Mouse (Mus musculus): Measurements from ENCODE around the gene Ssh1.

The Ssh1 gene

DNA sequence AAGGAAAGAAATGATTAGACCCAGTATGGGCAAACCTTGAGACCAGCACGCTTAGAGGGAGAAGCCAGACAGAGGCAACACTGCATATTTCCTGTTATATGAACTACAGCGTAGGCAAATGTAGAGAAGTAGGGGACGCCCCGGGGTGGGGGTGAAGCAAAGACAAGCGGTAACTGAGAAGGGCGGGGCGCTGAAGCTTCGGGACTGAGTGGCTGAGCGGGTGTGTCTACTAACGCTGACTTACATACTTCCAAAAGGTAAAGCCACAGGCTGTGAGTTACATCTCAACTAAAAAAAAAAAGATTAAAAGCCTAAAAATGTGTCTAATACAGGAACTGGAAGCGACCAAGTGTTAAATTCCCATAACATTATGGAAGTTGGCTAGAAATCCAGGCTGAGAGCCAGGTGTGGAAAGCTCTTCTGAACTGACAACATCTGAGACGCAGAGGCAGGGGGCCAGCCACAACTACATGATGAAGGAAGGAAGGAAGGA lies 1.3 kb downstream of the Ssh1 start:
- DNase-seq = peak; percentile 70

DNA sequence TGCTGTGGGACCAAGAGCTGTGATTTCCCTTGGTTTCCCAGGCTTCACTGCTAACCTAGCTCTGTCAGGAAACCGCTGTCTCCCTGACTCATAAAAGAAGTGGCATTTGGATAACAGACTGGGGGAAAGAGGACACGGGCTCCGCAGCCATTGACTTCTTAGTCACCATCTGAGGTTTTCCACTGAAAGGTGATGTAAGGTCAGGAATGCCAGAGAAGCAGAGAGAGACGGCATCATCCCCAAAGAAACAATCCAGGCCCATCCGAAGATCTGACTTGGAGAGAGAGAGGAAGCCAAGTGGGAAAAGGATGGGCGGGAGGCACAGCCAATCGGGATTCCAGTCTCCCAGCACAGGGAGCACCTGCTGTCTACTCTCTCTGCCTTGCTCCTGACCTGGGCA lies 2.6 kb downstream of the Ssh1 start:
- DNase-seq = no peak

DNA sequence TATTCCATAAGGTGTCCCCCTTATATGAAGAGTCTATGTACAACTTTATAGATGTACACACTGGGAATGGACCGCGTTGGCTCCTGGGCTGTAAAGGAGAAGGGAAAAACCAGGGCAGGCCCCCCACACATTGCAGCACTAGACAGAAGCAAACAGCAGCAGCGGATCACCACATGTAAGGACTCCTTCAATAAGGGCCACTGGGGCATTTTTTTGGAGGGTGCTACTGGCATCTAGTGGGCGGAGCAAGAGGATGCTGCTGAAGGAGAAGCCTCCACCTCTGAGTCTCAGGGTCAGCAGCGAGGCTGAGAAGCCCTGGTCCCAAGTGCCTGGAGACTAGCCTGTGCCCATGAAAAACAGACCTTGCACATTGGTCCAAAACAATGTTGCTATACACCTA lies 3.1 kb downstream of the Ssh1 start:
- no peak for DNase-seq

DNA sequence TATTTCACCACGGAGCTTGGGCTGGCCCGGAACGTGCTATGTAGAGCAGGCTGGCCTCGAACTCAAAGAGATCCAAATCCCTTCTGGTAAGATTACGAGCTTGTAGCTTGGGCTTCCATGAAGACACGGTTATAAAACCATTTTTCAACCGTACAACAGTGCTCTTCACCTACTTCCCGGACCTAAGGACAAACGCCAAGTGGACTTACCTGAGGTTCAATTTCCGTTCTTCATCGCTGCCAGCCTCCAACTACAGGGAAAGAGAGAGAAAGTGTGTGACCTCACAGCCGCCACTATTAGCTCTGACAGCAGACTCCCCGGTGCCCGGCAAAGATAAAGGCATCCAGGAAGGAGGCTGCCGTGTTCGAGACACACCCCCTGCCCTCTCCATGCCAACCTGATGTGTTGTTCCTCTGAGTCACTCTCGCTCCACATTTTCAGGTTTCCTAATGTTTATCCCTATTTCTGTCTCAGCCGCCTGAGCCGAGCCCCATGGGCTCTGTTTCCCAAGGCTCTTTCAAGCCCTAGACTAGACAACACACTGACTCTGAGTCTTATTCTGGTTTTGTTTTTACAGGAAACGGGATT lies 4.2 kb downstream of the Ssh1 start:
- no peak for DNase-seq

DNA sequence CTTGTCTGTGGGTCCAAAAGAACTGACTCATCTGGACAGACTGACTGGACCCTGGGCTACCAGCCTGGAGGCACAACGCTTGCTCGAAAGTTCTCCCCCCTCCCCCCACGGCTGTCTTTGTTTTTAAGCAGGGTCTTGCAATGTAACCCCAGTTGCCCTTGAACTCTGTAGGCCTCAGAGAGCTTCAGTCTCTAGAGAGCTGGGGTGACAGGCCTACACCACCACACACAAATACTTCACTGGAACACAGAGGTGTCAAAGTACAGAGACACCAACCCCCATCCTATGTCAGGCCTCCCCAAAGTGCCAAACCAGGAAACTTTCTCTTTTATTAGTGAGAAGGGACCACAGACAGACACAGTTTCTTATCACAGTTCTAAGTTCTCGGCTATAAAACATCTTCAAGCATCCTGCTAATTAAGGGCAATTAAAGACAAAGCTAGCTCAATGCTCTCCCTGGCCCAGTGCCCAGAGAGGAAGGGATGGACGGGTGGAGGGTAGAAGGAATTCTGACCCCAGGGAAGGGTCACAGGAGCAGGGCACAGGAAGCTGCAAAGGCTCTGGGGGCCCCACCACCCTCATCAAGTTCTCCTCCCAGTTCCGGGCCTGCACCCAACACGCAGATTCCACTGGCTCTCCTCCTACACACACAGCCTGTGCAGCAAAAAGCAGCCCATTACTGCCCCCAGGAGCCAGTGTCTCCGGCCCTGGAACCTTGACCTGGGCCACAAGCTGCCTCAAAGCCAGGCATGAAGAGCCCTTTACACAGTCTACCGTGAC lies 7.3 kb downstream of the Ssh1 start:
- DNase-seq = peak; percentile 94

DNA sequence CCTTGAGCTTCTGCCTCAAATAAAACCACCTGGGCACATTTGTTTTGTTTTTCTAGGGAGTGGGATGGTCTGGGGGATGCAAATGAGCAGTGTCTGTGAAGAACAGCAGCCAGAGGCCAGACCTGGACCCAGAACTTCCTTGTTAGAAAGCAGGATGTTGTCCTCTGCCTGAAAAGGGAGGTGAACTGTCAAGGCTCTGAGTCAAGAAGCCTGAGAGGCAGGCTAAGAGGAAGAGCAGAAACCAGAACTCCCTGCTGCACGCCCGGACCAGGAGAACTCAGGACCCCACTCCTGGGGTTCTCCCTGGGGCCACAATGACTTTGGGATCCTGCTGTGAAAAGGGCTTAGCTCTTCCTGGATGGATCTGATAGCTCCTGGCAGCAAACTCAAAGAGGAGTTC lies 8.0 kb downstream of the Ssh1 start:
- no peak for DNase-seq

DNA sequence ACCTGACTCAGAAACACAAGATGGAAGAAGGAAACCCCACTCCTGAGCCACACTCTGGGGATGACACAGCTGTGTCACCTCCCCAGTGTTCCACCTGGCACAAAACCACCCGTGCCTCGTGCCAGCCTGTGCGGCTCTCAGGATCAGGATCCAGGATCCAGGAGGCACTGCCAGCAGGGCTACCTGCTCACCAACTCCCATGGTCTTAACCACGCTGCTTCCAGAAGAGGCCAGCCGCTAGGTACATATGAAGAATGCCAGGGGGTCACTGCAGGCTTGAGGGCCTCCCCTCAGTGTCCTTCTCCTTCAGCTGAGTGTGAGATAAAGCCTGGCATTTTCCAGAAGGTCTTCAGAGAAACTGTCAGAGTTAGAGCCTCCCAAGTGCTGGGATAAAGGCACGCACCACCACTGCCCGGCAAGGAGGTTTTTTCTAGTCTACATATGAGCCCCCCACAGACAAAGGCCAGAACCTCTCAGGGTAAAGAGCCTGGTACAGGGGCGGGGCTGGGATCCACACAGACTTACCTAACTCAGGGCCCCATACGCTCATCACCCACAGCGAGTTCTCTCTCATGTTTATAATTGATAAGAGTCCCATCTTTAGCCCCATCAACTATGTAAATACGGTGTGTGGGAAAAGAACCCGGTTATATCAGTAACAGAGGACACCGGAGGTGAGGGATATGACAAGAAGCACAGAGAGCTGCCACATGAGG lies 9.5 kb downstream of the Ssh1 start:
- DNase-seq = no peak

DNA sequence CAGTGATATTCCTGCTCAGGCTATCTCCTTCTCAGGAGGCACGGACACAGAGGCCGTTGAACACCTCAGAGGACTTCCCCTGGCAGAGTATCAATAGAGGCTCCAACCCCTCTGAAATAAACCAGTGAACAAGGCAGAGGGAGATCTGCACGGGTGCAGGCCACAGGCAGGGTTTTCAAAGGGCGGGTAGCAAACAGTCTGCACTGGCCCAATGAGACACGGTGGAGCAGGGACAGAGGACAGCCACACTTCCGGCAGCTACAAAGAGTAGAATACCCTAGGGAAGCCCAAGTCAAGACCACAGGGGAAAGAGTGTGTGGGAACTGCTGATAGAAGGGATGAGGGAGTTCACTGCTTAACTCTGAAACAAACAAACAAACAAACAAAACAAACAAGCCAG lies 10.2 kb downstream of the Ssh1 start:
- DNase-seq = no peak

DNA sequence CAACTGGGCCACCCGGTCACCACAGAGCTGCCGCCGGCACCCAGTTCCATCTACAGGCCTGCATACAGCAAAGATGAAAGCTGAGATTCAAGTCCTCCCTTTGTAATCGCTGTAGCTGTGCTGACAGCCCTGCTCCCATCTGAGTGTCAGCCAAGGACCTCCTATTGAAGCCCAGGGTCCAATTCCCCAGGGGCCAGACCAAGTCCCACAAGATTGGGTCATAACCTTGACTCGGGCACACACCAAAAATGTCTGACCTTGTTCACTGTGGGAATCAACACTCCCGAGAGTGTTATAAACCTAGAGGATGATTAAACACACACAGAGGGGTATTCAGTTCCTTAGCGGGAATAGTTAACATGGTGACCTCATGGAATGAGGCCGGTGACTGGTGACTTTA lies 11.9 kb downstream of the Ssh1 start:
- DNase-seq = peak; percentile 53

DNA sequence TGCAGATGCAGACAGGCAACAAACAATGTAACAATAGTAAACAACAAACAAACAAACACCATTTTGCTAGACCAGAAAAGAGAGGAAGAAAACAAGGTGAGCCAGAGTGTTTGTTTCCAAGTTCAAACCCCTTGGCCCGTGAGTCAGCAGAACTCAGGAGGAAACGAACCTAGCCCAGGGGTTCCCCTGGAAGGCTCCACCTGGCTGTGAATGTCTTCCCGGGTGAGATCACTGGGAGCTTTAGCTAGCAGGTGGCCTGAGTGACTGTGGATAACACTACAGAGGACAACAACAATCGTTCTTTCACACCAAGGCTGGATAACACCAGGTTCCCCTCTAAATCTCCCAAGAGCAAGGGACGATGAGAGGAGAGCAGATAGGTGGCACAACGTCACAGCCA lies 12.5 kb downstream of the Ssh1 start:
- DNase-seq = no peak

DNA sequence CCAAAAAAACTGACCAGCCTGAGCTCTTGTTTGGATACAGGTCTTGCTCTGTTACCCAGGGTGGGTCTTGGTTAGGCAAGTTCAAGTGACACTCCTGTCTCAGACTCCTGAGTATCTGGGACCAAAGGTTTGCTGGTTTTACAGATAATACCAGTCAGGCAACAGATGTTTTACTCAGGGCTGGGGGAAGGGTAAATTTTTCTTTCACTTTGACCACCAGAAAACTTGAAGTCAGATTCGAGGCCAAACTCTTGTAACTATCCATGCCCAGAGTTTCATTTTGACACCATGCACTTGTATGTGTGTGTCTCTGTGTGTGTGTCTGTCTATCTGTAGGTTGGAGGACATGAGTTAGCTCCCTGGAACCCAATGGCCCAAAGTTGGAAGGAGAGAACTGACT lies 13.2 kb downstream of the Ssh1 start:
- DNase-seq = no peak

DNA sequence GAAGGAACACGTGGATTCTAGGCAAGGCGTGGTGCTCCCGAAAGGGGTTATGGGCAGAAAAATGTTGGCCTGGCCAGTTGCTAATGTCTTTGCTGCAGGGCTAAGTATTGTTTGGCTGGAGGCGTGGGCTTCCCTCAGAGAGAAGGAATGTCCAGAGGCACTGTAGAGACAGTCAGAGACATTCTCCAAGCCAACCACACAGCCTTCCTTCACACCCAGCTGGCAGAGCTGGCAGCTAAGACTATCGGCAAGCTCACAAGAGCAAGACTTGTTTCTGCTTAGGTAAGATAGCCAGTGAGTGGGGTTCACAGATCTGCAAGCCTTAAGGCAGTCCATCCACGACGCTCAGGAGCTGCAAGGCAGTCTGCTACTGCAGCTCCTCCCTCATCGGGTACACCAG lies 16.4 kb downstream of the Ssh1 start:
- DNase-seq = no peak

DNA sequence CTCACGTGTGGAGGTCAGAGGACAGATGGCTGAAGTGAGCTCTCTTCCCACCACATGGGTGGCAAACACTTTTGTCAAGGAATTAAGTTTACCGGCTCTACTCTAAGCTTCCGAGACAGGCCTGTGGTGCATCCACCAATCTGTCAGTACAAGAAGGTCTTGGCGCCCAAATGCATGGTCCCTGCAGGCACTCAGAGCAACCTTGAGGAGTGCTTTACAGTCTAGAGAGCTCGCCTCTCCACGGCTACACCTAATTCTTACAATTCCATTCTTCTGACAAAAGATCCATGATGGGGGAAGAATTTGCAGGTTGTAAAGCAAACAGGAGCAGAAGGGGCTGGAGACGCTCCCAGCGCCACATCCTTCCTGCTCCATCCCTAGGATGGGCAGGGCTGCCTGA lies 17.1 kb downstream of the Ssh1 start:
- no peak for DNase-seq

DNA sequence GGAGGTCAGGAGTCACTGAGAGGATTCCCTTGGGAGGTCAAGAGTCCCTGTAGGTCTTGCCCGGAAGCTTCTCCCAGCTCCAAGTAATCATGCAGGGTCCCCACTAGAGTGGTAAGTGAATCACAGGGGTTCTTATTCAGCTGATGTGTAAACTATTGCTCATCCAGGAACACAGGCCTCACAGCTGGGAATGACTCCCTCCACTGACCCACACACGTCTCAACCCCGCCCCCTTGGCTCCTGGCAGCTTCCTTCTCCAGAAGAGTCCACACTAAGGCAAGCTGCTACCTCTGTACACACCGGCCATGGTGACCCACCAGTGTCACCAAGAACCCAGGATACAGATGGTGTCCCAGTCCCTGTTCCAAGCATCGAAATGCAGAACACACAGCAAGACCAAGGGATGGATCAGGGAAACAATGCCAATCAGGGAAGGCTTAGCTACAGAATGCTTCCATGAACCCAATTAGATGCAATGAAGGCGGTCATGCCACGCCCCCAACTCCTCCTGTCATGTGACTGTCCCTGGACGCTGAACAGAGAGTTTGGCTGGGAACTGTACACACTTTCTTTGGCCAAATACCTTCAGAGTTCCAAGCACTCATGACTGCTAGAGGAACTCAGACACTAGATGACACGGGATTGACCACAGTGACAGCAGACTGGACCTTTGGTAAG lies 18.0 kb downstream of the Ssh1 start:
- peak; percentile 69 for DNase-seq

DNA sequence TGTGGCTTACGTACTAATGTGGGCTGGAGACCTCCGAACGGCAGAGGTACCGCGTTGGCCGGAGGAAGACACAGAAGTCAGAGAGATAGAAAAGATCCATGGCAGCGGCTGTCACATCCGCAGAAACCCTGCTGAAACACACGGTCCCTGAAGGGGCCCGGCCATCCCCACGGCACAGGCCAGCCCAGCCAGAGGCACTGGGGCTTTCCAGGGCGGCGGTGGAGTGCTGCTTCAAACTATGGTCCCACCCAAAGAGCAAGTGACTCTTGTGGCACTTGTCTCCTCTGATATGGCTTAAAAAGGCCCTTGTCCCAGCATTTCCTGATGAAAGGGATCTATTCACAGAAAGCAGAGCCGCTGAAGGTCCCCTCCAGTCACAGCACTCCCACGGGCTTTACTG lies 19.1 kb downstream of the Ssh1 start:
- no peak for DNase-seq

DNA sequence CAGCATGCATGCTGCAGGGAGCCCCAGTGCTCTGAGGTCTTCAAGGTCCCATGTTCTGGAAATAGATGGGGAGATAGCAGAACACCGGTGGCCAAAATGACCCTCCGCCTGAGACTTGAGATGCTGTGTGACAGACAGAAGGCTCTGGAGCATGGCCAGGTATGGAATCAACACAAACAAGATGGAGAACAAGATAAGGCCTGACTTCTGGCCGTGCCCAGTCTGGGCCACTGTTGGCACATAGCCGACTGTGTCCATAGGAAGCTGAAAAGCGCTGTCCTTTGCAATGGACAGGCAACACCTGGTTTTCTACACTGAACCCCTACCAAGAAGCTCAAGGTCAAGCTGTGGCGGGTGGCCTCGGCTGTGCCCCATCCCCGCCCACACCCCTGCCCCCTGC lies 19.9 kb downstream of the Ssh1 start:
- peak; percentile 50 for DNase-seq

DNA sequence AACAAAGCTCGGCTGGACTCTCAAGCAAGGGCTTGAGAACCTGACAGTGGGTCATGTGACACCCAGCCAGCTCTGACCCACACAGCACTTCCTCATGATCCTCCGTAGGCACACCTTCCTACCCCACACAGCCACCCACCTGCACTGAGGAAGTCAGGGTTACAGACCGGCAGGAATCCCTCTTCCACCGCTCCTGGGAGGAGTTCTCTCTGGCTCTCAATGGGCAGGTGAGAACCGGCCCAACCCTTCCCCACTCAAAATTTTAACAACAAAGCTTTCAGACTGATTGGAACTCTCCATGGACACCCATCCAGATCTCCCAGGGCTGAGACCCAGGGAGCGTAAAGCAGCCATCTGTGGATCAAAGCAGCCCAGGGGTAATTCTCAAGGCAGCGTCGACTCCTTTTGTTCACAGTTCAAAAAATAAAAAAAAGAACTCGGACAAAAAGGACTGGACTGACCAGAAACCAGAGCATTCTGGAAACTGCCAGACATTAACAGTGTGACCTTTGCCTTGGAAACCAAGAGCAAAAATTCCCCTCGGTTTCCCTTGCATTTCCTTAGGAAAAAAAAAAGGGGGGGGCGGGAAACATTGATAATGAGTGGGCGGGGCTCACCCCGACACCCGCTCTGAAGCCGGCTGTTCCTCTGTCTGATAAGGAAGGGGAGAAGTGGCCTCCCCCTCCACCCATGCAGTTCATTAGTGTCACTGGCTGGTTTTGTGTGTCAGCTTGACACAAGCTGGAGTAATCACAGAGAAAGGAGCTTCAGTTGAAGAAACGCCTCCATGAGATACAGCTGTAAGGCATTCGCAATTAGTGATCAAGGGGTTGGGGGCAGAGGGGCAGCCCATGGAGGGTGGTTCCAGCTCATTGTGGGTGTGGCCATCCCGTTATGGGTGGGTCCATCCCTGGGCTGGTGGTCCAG lies 20.8 kb downstream of the Ssh1 start:
- peak; percentile 76 for DNase-seq

DNA sequence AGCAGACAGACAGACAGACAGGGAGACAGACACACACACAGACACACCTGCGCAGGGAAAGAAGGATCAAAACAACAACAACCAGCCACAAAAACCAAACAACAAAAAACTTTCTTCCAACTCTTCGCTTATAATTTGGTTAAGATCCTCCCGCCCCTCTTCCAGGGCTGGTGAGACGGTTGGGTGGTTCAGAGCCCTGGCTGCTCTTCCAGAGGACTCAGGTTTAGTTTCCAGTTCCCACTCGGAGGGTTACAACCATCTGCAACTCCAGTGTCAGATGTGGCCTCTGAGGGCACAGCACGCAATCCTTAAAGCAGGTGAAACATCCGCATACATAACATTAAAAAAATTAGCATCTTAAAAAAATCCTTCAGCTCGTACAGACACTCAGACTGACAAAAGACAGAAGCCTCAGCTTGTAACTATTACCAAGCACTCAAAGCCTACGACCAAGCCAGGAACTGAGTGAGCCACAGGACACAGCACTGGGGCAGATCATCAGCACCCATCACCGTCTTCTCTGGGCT lies 22.2 kb downstream of the Ssh1 start:
- DNase-seq = no peak

DNA sequence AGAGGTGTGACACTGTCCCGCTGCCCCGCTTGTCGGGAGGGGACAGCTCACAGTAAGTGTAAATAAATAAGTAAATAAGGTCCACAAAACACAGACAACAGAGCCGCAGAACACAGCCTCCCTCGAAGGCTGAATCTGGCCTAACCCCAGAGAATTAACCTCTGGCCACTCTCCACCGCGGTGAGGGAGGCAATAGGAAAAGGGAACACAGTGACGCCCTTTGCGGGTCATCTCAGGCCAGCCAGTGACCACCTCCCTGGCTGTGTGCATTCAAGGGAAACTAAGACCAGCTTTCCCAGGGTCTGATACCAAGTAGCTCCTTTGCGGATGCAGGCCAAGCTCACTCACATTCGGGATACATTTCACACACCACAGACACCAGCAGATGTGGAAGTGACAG lies 25.3 kb downstream of the Ssh1 start:
- DNase-seq = peak; percentile 62

DNA sequence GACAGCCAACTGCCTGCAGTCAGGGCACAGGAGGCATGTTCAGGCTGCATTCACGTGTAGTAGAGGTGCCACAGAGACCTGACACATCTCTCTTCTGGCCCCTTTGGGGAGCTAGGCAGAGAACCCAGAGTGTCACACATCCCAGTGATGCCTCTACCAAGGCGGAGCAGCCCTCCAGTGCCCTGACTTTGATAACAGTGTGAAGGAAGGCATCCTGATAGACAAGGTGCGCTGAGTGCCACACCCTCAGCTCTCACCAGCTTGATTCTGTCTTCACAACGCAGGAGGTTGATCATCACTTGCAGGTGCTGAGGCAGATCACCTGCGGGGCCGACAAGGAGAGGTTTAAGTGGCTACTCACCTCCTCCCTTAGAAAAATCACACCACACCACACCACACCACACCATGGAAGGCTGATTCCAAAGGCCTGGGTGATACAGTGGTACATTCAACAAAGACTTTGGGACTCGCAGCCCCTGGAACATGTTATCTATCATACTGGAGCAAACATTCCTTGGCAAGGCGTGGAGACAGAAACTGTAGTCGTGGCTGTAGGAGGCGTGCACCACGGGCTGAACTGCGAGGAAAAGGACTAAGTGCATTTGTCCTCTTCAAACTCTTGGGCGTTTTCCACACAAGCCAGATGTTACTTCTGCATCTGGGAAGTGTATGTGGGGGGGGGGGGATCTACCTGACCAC lies 27.1 kb downstream of the Ssh1 start:
- DNase-seq = no peak

DNA sequence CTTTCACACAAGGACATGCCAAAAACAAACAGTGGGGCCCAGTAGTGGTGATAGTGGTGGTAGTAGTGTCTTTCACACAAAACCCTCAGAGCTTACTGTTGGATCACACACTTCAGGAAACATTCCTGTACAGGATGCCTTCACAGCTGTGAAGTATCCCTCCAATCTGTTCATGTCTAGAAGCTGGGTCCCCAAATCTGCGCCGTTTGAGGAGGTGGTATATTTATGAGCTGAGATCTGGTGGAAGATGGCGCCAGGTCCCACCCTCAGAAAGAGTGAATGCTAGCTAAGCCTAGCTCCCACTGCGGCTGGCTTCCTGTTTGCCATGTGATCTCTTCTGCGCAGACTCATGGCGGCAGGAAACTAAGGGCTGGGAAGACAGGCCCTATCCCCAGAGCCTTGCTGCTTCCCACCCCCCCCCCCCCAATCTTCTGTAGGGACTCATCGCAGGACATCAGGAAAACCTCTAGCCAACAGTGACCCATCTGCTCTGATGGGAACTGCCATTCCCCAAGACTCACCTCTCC lies 28.0 kb downstream of the Ssh1 start:
- no peak for DNase-seq

All from kidney, postnatal 10 days (tissue).